Mouse (Mus musculus) adrenal gland, adult 10 weeks (tissue): Measurements from ENCODE around the gene Olfr215. TPM values are rescaled to one million over a fixed set of nuclear protein-coding genes. Genes with fewer than 3 reads are reported as not detected.

Source experiments
- polyA plus RNA-seq: library from polyadenylated mRNA; stranded (reverse); fragments of 350-450 nt; fragmentation: Illumina TruSeq; extraction: RNeasy Lipid Tissue Mini Kit (QIAGEN cat#74804); gene quantifications from one replicate; pipeline ENCODE4 v1.2.3, GENCODE M21; 2014; ENCODE audit warnings: low read depth, low replicate concordance

The Olfr215 gene
- polyA plus RNA-seq, result not detected

DNA sequence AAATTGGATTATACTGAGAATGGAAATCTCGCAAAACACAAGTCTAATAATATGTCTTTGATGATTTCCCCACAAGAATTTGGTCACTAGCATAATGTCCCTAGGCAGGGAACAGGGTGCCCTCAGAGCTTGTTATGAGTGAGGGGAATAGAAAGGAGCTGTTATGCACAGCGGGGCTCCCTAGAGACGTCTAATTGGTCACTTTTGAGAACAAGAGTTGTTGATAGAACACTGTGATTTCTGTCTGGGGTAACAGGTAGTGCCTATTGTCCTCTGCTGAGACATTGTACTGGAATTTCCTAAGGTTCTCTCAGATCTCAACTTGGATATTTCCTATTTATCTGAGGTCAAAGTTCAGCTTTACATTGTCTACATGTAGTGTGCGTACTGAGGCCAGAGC, at the start of gene Olfr215:
TSS of gene Olfr215 (minus strand) at position 101 of the 400 bp plus-strand sequence.

DNA sequence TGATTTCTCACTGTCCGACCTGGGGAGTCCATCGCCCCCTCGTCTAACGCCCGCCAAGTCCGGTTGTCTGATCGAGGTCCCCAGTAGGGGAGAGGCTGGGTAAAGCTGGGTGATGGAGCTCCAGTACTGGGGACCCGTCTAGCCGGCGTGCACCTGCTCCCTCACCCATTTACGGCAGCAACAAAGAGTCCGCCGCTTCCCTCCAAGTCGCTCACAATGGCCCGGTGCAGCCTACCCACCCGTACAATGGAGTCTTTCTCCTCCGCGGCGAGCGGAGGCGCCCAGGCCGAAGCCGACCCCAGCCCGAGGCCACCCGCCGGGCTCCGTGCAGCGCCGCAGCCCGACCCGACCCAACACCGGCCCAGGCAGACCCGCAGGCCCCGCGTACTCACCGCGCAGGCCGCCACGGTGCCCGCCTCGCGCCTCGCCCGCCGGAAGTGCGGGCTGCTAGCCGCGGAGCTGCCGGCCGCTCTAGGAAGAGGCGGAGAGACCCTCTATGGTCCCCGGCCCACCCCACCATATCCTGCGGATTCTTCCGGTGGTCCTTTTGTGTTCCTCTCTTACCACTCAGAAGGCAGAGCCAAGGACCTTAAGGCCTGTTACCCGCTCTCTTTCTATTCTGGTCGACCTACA, 44.7 kb upstream of the Olfr215 start, which contains the start of gene Zfp422:
TSS of gene Zfp422 (minus strand) at position 461 of the 633 bp plus-strand sequence.

DNA sequence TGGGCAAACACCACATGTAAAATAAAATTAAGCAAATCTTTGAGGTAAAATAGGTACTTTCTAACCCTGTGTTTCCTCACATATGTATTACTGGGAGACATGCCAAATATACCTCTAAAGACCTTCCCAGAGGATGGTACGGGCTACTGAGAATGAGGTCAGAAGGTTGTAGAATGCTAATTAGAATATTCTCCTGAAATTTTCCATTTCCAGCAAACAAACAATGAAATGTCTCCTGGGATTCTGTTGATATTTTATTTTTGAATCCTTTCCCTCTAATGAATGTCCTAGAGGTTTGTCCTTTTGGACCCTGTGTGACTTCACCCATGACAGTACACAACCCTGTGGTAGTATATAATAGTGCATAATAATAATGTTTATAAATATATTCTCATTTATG, 30.1 kb downstream of the Olfr215 start, which contains the start of gene Olfr214:
TSS of gene Olfr214 (plus strand) at position 301 of the 400 bp plus-strand sequence.

DNA sequence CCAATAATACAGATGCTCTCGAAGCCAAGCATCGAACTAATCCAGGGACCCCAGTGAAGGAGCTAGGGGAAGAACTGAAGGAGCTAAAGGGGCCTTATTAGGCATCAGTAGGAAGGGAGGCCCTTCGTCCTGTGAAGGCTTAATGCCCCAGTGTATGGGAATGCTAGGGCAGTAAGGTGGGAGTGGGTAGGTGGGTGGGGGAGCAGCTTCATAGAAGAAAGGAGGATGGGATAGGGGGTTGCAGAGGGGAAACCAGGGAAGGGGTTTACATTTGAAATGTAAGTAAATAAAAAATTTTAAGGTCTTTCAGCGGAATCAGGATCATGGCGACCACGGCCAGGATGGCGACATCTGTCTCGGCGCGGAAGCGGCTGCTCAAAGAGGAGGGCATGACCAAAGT, 33.2 kb downstream of the Olfr215 start, which contains the start of gene Gm5580:
TSS of gene Gm5580 (plus strand) at position 301 of the 400 bp plus-strand sequence.

DNA sequence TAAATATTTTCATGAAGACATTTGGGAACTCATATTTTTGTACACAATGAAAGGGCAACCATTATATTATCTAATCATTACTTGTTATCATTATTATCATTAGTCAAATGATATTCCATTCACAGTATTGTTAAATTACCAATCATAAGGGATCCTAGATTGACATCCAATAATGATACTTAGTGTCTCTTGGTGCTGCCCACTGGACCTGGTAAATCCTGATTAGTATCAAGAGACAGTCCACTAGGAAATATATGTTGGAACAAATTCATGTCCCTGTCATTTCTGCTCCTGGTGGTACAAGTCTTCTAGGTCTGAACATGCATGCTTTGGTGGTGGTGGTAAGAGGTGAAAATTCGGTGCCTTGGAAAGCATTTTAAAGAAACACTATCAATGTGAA, 45.8 kb downstream of the Olfr215 start, which contains the start of gene Olfr213:
TSS of gene Olfr213 (plus strand) at position 301 of the 400 bp plus-strand sequence.

Other genes starting within 250 kb of the Olfr215 start
- 141 TPM for gene March8, start 246.2 kb downstream of the Olfr215 start, polyA plus RNA-seq
- gene Alox5, start 123.0 kb downstream of the Olfr215 start, polyA plus RNA-seq, result 0.52 TPM
- not detected for gene Olfr211, start 95.1 kb downstream of the Olfr215 start, polyA plus RNA-seq
- not detected for gene Olfr212, start 77.7 kb downstream of the Olfr215 start, polyA plus RNA-seq
- not detected for gene Olfr213, start 45.7 kb downstream of the Olfr215 start, polyA plus RNA-seq
- not detected for gene Gm5580, start 33.1 kb downstream of the Olfr215 start, polyA plus RNA-seq
- not detected for gene Olfr214, start 30.0 kb downstream of the Olfr215 start, polyA plus RNA-seq
- gene Zfp422, start 44.8 kb upstream of the Olfr215 start, polyA plus RNA-seq, result 51.3 TPM
- 0.64 TPM for gene Depp1, start 66.4 kb upstream of the Olfr215 start, polyA plus RNA-seq
- gene Rassf4, start 89.8 kb upstream of the Olfr215 start, polyA plus RNA-seq, result 3.0 TPM
- 0.06 TPM for gene Tmem72, start 132.7 kb upstream of the Olfr215 start, polyA plus RNA-seq